ENCODE assay signal across 19 mouse cellular contexts in genomic region chr17:28291346-28291745, GRCm38 (mm10).
"Had no signal": no experiment of that assay in that cellular context is flagged by ENCODE, and none has a peak within 500 bp of the region (broad histone marks: within the 10 kb centered on the region; RNA-seq: fewer than 3 reads in every experiment).

No protein-coding gene starts in this region.

- DNase-seq: kidney, adult 18-20 months; kidney, adult 9 months; kidney, postnatal 14 days; kidney, postnatal 4 days; liver; right cerebral cortex, adult 18-20 months; right cerebral cortex, postnatal 14 days; right cerebral cortex, postnatal 4 days; thymus, postnatal 25 days had no signal

- H3K27me3 ChIP-seq: limb, embryonic 13.5 days; liver, embryonic 12.5 days; liver, embryonic 15.5 days; lung, embryonic 15.5 days; midbrain, embryonic 12.5 days; midbrain, embryonic 15.5 days; neural tube, embryonic 12.5 days; neural tube, embryonic 15.5 days; stomach, embryonic 15.5 days had no signal

- H3K4me3 ChIP-seq: limb, embryonic 10.5 days; limb, embryonic 13.5 days; liver, embryonic 12.5 days; liver, embryonic 15.5 days; lung, embryonic 15.5 days; midbrain, embryonic 12.5 days; midbrain, embryonic 15.5 days; neural tube, embryonic 12.5 days; neural tube, embryonic 15.5 days; stomach, embryonic 15.5 days had no signal

- H3K9me3 ChIP-seq: limb, embryonic 10.5 days; limb, embryonic 13.5 days; liver, embryonic 12.5 days; liver, embryonic 15.5 days; lung, embryonic 15.5 days; midbrain, embryonic 12.5 days; midbrain, embryonic 15.5 days; neural tube, embryonic 12.5 days; neural tube, embryonic 15.5 days; stomach, embryonic 15.5 days had no signal

- ATAC-seq: midbrain, embryonic 15.5 days had no signal

- H3K36me3 ChIP-seq: lung, embryonic 15.5 days; midbrain, embryonic 12.5 days; midbrain, embryonic 15.5 days; neural tube, embryonic 12.5 days; neural tube, embryonic 15.5 days had no signal
